In the genomic region with DNA sequence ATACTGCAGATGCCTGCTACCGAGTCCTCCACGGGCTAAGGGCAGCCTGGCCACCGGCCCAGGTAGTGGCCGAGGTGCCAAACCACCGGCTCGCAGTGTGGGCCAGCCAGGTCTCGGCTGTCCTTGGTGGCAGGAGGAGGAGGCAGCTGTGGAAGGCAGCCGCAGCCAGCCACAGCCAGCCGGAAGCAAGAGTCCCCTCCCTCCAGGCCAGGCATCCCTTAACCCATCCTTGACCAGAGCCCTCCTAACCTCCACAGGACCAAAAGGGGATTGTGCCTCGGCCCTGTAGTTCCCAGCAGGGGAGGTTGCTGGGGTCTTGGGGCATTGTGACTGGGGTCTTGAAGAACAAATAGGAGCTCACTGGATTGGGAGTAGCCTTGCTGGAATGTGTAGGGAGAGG, we compare ENCODE assay signal across 8 mouse cellular contexts. TPM values are rescaled to one million over a fixed set of nuclear protein-coding genes. Genes with fewer than 3 reads are reported as not detected.
DNase-seq lines count a peak whose midpoint lies in the region; ATAC-seq and TF ChIP-seq lines count a peak whose summit lies in the region.

No protein-coding gene starts in this region.

- 2% methylated on average over 10 of the region's 10 CpGs for WGBS in intestine, embryonic 14.5 days
- WGBS in liver, embryonic 16.5 days (ENCODE audit: insufficient replicate concordance): 32% methylated on average over 10 of the region's 10 CpGs
- 6% methylated on average over 10 of the region's 10 CpGs for WGBS in neural tube, embryonic 15.5 days

- H3K9me3 ChIP-seq in E14TG2a.4 (ENCODE audit: low read length): no peaks in the 10 kb centered on the region
- no peaks in the 10 kb centered on the region for H3K9me3 ChIP-seq in intestine, embryonic 14.5 days (ENCODE audit: control insufficient read depth, low read length)
- H3K9me3 ChIP-seq in liver, embryonic 16.5 days (replicated peaks; ENCODE audit: control insufficient read depth, low read length): no peaks in the 10 kb centered on the region
- H3K9me3 ChIP-seq in neural tube, embryonic 15.5 days (replicated peaks): no peaks in the 10 kb centered on the region

- peaks cover 24% of the 10 kb centered on the region for H3K27me3 ChIP-seq in E14TG2a.4 (ENCODE audit: insufficient read depth, low read length)
- H3K27me3 ChIP-seq in intestine, embryonic 14.5 days (replicated peaks; ENCODE audit: control insufficient read depth, insufficient read depth, low read length): no peaks in the 10 kb centered on the region
- H3K27me3 ChIP-seq in liver, embryonic 16.5 days (ENCODE audit: control insufficient read depth, insufficient read depth, low read depth, low read length): no peaks in the 10 kb centered on the region
- peaks cover 15% of the 10 kb centered on the region for H3K27me3 ChIP-seq in neural tube, embryonic 15.5 days (replicated peaks)

- H3K36me3 ChIP-seq in E14TG2a.4 (ENCODE audit: insufficient read depth, low read length): peaks cover 59% of the 10 kb centered on the region
- H3K36me3 ChIP-seq in intestine, embryonic 14.5 days (ENCODE audit: control insufficient read depth, insufficient read depth, low read length): peaks cover 41% of the 10 kb centered on the region
- H3K36me3 ChIP-seq in liver, embryonic 16.5 days (ENCODE audit: control insufficient read depth, insufficient read depth): peaks cover 10% of the 10 kb centered on the region
- H3K36me3 ChIP-seq in neural tube, embryonic 15.5 days: peaks cover 35% of the 10 kb centered on the region

- peak; percentile 69 for DNase-seq in adrenal gland, adult 8-10 months
- peak; percentile 78 for DNase-seq in gastrocnemius, postnatal 25 days
- DNase-seq in intestine, embryonic 14.5 days (ENCODE audit: low spot score): peak; percentile 75
- DNase-seq in layer of hippocampus, postnatal 14 days (ENCODE audit: low spot score in 2 of 2): no peak

- peaks cover 81% of the 10 kb centered on the region for H3K4me1 ChIP-seq in E14TG2a.4 (replicated peaks; ENCODE audit: low read depth, low read length)
- peaks cover 51% of the 10 kb centered on the region for H3K4me1 ChIP-seq in intestine, embryonic 14.5 days (replicated peaks; ENCODE audit: control insufficient read depth, insufficient read depth, low read length)
- peaks cover 51% of the 10 kb centered on the region for H3K4me1 ChIP-seq in liver, embryonic 16.5 days (ENCODE audit: control insufficient read depth, low read depth, low read length)
- peaks cover 60% of the 10 kb centered on the region for H3K4me1 ChIP-seq in neural tube, embryonic 15.5 days

- peak overlapping the region; percentile 51 for H3K27ac ChIP-seq in intestine, embryonic 14.5 days (ENCODE audit: low read depth)
- no peak overlapping the region for H3K27ac ChIP-seq in liver, embryonic 16.5 days (ENCODE audit: low read length)
- 0 out of 2 replicates have a peak overlapping the region, but pooled peaks have one; percentile 29 for H3K27ac ChIP-seq in neural tube, embryonic 15.5 days (replicated peaks)

- H3K9ac ChIP-seq in intestine, embryonic 14.5 days (ENCODE audit: low read length): 0 out of 2 replicates have a peak overlapping the region, but pooled peaks have one; percentile 34
- H3K9ac ChIP-seq in liver, embryonic 16.5 days (ENCODE audit: low read depth, low read length): no peak overlapping the region
- peak overlapping the region; percentile 33; the same call in 1 of the 2 replicates for H3K9ac ChIP-seq in neural tube, embryonic 15.5 days (replicated peaks)

- peak overlapping the region; percentile 75 for H3K4me3 ChIP-seq in E14TG2a.4 (replicated peaks; ENCODE audit: low read length)
- peak overlapping the region; percentile 25 for H3K4me3 ChIP-seq in intestine, embryonic 14.5 days (ENCODE audit: low read depth, low read length)
- H3K4me3 ChIP-seq in liver, embryonic 16.5 days (ENCODE audit: low read depth, low read length): no peak overlapping the region
- H3K4me3 ChIP-seq in neural tube, embryonic 15.5 days (replicated peaks): peak overlapping the region; percentile 10

- TF ChIP-seq CTCF in E14TG2a.4 (conservative IDR thresholded peaks at IDR 0.05; ENCODE audit: low read length): no peak

- ATAC-seq in intestine, embryonic 14.5 days (replicated peaks; ENCODE audit: low FRiP score, low TSS enrichment, low read depth): no peak
- no peak for ATAC-seq in liver, embryonic 16.5 days (ENCODE audit: low read depth)
- no peak for ATAC-seq in neural tube, embryonic 15.5 days (ENCODE audit: low FRiP score)
- ATAC-seq in inflammation-experienced regulatory T-cells, adult 6 months: no peak

- peak overlapping the region; percentile 50 for H3K4me2 ChIP-seq in intestine, embryonic 14.5 days (ENCODE audit: low read length)
- H3K4me2 ChIP-seq in liver, embryonic 16.5 days (ENCODE audit: low read depth, low read length): peak overlapping the region; percentile 31; the same call in 1 of the 2 replicates
- H3K4me2 ChIP-seq in neural tube, embryonic 15.5 days: peak overlapping the region; percentile 48

RNA-seq across cellular contexts. Expression of a gene that starts 4.9 kb away (rescaled TPM):
- 1,000 to 10,000 TPM in 3 of 4 experiments, 100 to 1,000 TPM in 1; 989 to 1,424 (median 1,166) TPM for total RNA-seq in adrenal gland, adult 8-10 months (2022)
- 100 to 1,000 TPM; 845 to 891 TPM for total RNA-seq in gastrocnemius, postnatal 25 days (2021)
- polyA plus RNA-seq in intestine, embryonic 14.5 days (2014; fragmentation: Nextera tagmentation; extraction: Ambion mirVana): 395 and 515 TPM in 2 replicates
- 131 and 141 TPM in 2 replicates for polyA plus RNA-seq in liver, embryonic 16.5 days (2015; fragmentation: Nextera tagmentation; extraction: Ambion mirVana)
- polyA plus RNA-seq in neural tube, embryonic 15.5 days (2015; fragmentation: Nextera tagmentation; extraction: Ambion mirVana): 771 and 825 TPM in 2 replicates
- 100 to 1,000 TPM in 2 of 3 experiments, 10 to 100 TPM in 1; 82.5 to 118 (median 109) TPM for polyA plus RNA-seq in inflammation-experienced regulatory T-cells, adult 6 months (2017; shearing (Covaris generic))
- 100 to 1,000 TPM; 639 to 673 TPM for total RNA-seq in layer of hippocampus, postnatal 14 days (2021)

RNA-seq across cellular contexts. Expression of a gene that starts 10.1 kb away (rescaled TPM):
- 100 to 1,000 TPM in 2 of 4 experiments, 10 to 100 TPM in 2; 50.6 to 211 (median 117) TPM for total RNA-seq in adrenal gland, adult 8-10 months (2022)
- total RNA-seq in gastrocnemius, postnatal 25 days (2021): 1 to 10 TPM; 5.3 to 6.2 TPM
- polyA plus RNA-seq in intestine, embryonic 14.5 days (2014; fragmentation: Nextera tagmentation; extraction: Ambion mirVana): 15.8 and 17.8 TPM in 2 replicates
- polyA plus RNA-seq in liver, embryonic 16.5 days (2015; fragmentation: Nextera tagmentation; extraction: Ambion mirVana): 1.8 and 2.7 TPM in 2 replicates
- polyA plus RNA-seq in neural tube, embryonic 15.5 days (2015; fragmentation: Nextera tagmentation; extraction: Ambion mirVana): 41.8 and 49.9 TPM in 2 replicates
- polyA plus RNA-seq in inflammation-experienced regulatory T-cells, adult 6 months (2017; shearing (Covaris generic)): 1 to 10 TPM in 2 of 3 experiments, not detected in 1; 1.4 TPM
- 10 to 100 TPM; 23.3 to 25.9 TPM for total RNA-seq in layer of hippocampus, postnatal 14 days (2021)

RNA-seq across cellular contexts. Expression of a gene that starts 19.2 kb away (rescaled TPM):
- 100 to 1,000 TPM in 2 of 4 experiments, 10 to 100 TPM in 2; 90.2 to 105 (median 98.1) TPM for total RNA-seq in adrenal gland, adult 8-10 months (2022)
- 10 to 100 TPM; 24.8 to 25.9 TPM for total RNA-seq in gastrocnemius, postnatal 25 days (2021)
- 145 and 171 TPM in 2 replicates for polyA plus RNA-seq in intestine, embryonic 14.5 days (2014; fragmentation: Nextera tagmentation; extraction: Ambion mirVana)
- 20.0 and 24.3 TPM in 2 replicates for polyA plus RNA-seq in liver, embryonic 16.5 days (2015; fragmentation: Nextera tagmentation; extraction: Ambion mirVana)
- polyA plus RNA-seq in neural tube, embryonic 15.5 days (2015; fragmentation: Nextera tagmentation; extraction: Ambion mirVana): 91.1 and 102 TPM in 2 replicates
- polyA plus RNA-seq in inflammation-experienced regulatory T-cells, adult 6 months (2017; shearing (Covaris generic)): 10 to 100 TPM; 26.5 to 29.4 (median 28.7) TPM
- total RNA-seq in layer of hippocampus, postnatal 14 days (2021): 100 to 1,000 TPM; 120 to 121 TPM

RNA-seq across cellular contexts. Expression of a gene that starts 36.7 kb away (rescaled TPM):
- 100 to 1,000 TPM in 2 of 4 experiments, 10 to 100 TPM in 2; 32.2 to 138 (median 85.6) TPM for total RNA-seq in adrenal gland, adult 8-10 months (2022)
- total RNA-seq in gastrocnemius, postnatal 25 days (2021): 1 to 10 TPM; 3.9 to 6.8 TPM
- 15.0 and 21.3 TPM in 2 replicates for polyA plus RNA-seq in intestine, embryonic 14.5 days (2014; fragmentation: Nextera tagmentation; extraction: Ambion mirVana)
- 3.5 and 4.5 TPM in 2 replicates for polyA plus RNA-seq in liver, embryonic 16.5 days (2015; fragmentation: Nextera tagmentation; extraction: Ambion mirVana)
- polyA plus RNA-seq in neural tube, embryonic 15.5 days (2015; fragmentation: Nextera tagmentation; extraction: Ambion mirVana): 5.7 and 7.3 TPM in 2 replicates
- polyA plus RNA-seq in inflammation-experienced regulatory T-cells, adult 6 months (2017; shearing (Covaris generic)): 1 to 10 TPM in 2 of 3 experiments, under 1 TPM in 1; 0.99 to 1.9 (median 1.7) TPM
- total RNA-seq in layer of hippocampus, postnatal 14 days (2021): 1 to 10 TPM; 2.0 to 3.5 TPM

RNA-seq across cellular contexts. Expression of a gene that starts 40.2 kb away (rescaled TPM):
- 1 to 10 TPM in 3 of 4 experiments, under 1 TPM in 1; 0.70 to 2.2 (median 1.6) TPM for total RNA-seq in adrenal gland, adult 8-10 months (2022)
- total RNA-seq in gastrocnemius, postnatal 25 days (2021): under 1 TPM; 0.36 to 0.62 TPM
- 0.73 and 0.84 TPM in 2 replicates for polyA plus RNA-seq in intestine, embryonic 14.5 days (2014; fragmentation: Nextera tagmentation; extraction: Ambion mirVana)
- polyA plus RNA-seq in liver, embryonic 16.5 days (2015; fragmentation: Nextera tagmentation; extraction: Ambion mirVana): 4.3 and 4.4 TPM in 2 replicates
- 1.7 and 2.6 TPM in 2 replicates for polyA plus RNA-seq in neural tube, embryonic 15.5 days (2015; fragmentation: Nextera tagmentation; extraction: Ambion mirVana)
- polyA plus RNA-seq in inflammation-experienced regulatory T-cells, adult 6 months (2017; shearing (Covaris generic)): 100 to 1,000 TPM in 1 of 3 experiments, 10 to 100 TPM in 2; 23.1 to 102 (median 24.3) TPM
- total RNA-seq in layer of hippocampus, postnatal 14 days (2021): 1 to 10 TPM; 2.4 to 4.2 TPM

Comparison
In these comparisons a context has a peak if more than half of its experiments do, and no peak if none do; other contexts are left out.
1. DNase-seq: peak in adrenal gland, adult 8-10 months (single experiment), gastrocnemius, postnatal 25 days (single experiment) and intestine, embryonic 14.5 days (single experiment); none in layer of hippocampus, postnatal 14 days (0 of 2).
2. Peak in every context shown above with its lines, with median percentiles within 50 percentile points of each other: H3K4me2 ChIP-seq.